Mouse (Mus musculus) ES-CJ7 (cell line): Measurements from ENCODE around the gene Gcdh.

Experiments
- DNase-seq: peaks from one replicate; pipeline ENCODE4 v3.0.0; 2011; ENCODE audit warnings: low read depth, low spot score

The Gcdh gene

DNA sequence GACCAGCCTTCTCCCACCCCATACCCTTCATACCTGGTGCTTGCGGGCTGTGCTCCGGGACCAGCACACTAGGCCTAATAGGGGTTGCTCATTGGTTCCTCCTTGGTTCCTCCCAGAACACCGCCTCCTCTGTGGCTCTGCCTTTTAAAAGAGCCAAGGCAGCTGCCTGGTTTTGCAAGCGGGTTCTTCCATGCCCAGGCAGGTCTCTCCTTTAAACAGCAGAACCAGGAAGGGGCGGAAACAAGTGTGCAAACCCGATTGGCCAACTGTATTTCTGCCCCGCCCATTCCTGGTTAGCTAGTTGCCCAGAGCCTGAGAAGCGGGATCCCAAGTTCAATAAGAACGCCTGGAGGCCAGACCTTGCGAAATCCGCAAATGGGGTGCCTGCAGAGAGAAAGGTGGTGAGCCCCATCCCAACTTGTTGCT is at the start of gene Gcdh:
Gene Gcdh, minus strand, starts transcription at position 213 of the 426 bp plus-strand sequence.
- peak; percentile 98 for DNase-seq

DNA sequence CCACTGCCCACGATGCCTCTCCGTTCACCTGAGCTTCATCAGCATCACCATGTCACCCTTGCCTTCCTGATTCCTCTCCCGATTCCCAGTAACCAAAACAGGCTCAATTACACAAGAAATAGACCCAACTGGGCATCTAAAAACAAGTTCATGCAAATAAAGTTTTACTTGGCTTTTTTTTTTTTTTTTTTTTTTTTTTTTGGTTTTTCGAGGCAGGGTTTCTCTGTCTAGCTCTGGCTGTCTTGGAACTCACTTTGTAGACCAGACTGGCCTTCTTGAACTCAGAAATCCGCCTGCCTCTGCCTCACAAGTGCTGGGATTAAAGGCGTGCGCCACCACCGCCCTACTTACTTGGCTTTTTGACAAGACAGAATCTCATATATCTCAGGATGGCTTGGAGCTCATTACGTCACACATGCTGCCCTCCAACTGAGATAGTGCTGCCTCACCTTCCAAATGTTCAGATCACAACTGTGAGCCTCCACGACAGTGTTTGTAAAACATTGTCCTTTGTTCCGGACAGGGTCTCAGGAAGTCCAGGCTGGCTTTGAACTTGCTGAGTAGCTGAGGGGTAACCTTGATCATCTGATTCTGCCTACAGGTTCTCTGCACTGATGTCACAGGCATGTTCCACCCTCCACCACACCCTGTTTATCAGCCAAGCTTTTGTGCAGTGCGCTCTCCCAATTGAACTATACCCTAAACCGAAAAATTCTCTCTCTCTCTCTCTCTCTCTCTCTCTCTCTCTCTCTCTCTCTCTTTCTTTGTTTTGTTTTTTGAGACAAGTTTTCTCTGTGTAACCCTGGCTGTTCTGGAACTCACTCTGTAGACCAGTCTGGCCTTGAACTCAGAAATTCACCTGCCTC is 44.1 kb upstream of the Gcdh start:
- DNase-seq: no peak

DNA sequence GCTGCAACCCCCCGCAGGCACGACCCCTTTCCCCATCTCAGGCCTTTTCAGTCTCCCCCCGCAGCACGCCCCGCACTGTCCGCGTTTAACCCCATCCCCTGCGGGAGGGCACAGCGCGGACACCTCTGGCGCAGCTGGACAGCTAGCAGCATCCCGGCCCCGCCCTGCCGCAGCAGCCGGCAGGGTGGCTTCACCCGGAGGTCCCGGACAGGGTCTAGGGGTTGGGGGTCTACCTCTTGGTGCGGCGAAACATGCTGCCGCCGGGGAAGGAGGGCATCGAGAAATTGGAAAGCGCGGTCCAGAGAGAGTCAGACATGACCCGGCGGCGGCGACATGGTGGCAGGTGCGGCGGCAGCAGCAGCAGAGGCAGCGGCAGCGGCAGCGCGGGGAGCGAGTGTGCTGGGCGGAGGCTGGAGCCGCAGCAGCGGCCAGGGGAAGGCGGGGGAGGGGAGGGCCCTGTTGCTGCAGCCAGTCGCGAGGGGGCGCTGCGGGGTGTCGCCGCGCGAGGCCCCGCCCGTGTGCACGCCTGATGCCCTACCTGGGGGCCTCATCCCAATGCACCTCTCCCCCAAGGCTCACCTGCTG is 43.3 kb upstream of the Gcdh start, which contains the start of gene Mast1:
Gene Mast1, minus strand, starts transcription at position 398 of the 585 bp plus-strand sequence.
- DNase-seq: peak; percentile 77

DNA sequence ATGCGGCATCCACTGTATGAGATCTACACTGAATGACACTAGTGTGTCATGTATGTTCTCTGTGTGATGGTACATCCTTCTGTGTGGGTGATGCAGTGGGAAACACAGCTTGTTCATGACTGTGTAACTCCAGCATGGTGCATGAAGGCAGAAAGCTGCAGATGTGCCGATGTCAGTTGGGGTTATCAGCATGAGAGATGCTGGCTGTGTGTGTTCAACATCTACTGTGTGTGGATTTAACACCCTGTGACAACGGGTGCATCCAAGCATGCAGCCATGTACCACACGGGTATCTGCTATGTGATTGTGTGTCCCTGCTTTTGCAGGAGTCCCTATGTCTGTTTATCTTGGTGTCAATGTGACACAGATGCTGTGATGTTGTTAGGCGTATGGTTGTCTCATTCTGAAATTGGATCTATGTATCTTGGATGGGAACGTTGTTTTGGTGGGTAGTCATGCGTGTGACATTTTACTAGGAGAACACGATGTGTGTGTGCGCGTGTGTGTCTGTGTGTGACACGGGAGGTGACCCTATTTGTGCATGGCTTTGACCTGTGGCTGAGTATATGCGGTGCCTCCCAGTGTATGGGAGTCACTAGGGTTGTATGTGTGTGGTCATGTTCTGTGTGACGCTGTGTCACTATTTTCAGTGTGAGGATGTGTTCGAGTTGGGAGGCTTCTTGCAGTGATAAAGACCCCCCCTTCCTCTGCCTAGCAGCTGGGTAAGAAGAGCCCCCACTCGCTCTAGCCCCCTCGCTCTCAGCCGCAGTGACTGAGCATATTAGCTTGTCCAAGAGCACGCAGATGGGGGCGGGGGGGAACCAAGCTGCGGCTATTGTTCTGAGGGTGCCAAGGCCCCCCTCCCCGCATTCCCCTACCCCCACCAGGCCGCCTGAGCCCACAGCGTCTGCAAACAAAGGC is 42.6 kb upstream of the Gcdh start:
- no peak for DNase-seq

DNA sequence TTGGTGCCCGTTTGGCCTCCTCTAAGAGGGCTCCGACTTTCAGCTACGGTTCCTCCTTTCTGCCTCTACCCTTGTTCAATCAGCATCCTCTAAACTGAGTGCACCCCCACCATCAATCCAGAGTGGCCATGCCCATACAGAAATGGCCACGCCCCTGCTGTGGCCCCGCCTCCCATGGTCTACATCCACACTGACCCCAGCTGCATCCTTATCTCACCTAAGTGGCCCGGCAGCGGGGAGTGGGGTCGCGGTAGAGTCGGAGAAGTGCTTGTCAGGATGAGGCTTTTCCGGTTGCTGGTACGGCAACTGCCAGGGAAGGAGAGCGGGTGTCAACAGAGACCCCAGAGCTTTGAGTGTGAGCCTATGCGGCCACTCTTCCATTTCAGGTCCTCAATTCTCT is 41.8 kb upstream of the Gcdh start:
- no peak for DNase-seq

DNA sequence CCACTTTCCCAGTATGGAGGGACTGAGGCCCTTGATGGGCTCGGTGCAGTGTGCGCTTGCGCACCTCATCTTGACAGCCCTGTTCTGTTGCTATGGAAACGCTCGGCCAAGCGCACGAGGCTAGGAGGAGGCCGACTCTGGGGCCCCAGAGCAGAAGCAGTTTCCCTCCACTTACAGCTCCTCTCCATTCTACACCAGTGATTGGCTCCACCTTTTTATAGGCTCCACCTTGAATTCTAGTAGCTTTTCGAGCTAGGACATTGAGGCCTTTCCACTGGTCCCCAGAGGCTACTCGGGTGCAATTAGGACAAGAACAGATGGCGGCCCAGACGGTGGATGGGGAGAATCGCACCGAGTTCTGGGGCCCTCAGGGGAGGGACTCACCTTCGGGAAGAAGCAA is 41.1 kb upstream of the Gcdh start:
- peak; percentile 92 for DNase-seq

DNA sequence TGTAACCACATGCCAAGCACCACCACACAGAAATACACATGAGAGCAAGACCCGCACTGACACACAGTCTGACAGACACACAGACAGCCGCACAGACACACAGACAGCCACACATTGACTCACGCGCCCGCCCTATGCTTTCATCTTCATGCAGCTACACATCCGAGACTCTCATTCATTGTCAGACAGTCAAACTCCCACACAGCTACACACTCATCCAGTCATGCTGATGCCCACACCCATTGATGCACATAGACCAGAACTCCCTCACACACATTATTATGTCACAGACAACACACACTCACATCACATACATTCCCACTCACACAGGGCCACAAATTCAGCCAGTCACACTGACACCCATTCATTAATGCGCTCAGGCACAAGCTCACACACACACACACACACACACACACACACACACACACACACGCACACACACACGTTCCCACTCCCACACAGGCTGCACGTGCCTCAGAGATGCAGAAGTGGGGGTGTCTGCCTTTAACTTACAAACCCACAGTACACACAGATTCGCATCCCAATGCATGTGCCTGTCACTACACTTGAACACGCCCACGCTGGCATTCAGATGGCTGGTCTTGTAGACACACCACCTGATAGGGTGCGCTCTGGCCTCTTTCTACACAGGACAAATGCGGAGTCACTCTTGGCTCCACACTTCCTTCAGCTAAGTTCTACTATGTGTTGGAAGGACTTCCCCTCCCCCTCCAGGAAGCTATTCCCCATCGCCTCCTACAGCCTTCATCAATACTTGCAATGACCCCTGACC is 40.2 kb upstream of the Gcdh start:
- no peak for DNase-seq

DNA sequence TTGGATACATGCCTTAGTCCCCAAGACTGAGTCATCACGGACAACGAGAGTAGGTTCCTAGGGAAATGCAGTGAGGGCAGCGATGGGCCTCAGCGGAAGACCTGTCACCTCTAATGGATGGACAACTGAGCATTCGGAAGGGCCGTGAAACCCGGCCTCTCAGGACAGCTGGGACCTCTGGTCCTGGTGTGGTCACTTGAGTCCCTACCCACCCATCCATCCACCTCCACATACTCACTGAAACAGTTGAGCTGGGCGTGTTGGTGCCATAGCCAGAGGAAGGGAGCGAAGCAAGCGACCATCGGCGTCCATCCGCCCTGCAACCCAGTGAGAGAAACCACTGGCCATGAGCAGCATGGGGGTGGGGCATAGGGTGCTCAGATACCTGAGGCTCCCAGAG is 36.9 kb upstream of the Gcdh start:
- DNase-seq: no peak

DNA sequence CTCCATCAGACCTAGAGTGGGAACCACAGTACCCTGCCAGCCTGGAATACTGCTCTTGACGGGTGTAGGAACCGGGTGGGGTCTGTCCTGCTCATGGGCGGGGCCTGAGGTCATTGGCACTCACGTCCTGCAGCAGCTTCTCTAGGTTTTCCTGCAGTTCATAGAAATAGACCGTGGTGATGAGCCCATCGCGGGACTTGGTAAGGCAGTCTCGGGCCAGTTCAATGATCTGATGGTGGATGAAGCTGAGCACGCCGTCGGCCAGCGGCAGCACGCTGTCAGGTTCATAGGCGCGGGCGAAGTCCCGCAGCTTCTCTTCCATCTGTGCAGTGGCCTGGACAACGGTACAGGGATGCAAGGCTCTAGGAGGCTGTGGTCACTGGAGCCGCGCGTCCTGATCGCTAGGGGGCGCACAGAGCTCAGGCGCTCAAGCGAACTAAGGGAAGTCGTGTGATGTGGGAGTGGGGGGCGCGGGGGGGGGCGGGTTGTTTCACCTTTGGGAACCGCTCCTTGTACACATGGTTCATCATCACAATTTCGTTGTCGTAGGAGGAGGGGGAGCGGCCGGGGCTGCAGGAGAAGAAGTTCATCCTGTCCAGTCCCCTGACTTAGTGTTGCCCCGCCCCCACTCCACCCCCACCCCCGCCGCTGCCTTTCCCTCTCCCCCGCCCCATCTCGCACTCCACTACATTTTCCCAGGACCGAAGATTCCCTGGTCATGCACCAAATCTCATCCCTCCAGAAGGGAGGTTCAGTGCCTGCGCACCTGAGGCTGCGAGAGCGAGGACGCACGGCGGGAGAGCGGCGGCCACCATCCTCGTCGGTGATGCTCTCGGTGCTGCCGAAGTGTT is 35.0 kb upstream of the Gcdh start:
- peak; percentile 79 for DNase-seq

DNA sequence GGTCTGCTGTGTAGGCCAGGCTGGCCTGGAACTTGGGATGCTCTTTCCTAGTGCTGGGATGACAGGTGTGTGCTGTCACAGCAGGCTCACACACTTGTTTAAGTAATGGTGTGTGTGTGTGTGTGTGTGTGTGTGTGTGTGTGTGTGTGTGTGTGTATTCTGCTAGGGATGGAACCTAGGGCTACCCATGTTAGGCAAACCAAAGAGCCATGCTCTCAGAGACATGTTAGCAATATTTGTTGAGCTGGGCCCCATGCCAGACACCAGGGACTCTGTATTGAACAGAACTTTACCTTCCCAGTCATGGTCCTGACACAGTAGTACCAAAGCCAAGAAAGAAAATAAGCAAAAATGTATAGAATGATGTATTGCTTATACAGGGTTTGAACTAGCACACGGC is 33.8 kb upstream of the Gcdh start:
- DNase-seq: no peak

DNA sequence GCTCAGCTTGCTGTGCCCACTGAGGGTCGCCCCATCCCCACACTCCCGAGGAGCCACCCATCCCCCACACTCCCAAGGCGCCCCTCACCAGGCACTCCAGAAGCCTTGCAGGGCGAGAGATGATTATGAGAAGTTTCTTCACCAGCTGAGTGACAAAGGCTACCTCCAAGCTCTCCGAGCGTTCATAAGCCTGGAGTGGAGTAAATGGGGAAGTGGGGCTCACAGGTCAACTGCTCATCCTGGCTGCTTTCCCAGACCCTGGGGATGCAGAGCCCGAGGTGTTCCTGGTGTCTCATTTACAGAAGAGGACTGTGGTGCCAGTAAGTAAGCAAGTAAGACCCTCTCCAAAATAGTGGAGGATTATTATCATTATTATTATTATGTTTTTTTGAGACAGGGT is 31.8 kb upstream of the Gcdh start:
- no peak for DNase-seq

DNA sequence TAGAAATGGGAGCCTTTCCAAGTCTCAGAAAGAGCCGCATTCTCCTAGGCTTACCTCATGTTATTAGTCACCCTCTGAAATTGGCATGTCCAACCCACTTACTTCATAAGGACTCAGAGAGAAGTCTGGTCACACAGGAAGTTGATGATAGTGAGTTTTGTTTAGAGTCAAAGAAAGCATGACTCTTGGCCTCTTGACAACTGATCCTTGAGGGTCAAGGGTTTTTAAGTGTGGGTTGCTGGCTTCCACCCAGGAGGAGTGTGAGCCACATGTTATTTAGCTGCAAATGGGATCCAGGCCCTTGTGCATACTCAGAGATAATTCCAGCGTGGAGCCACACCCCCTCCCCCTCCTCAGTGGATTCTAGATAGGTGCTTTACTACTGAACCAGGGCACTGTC is 27.9 kb upstream of the Gcdh start:
- no peak for DNase-seq

DNA sequence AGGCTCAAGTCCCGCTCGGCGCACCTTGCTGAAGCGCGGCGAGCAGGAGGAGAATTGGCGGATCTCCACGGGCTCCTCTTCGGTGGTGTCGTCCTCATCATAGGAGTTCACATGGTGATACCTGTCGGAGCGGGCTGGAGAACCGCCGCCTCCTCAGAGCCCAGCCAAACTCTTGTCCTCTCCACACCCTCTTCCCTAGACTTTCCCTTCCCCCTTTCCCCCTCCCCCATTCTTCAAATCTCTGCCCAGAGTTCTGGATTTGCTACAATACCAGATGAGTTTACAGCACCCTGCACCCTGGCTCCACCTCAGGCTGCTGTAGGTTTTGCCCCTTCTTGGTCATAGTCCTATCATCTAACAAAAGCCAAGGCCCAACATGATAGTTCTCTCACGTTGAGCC is 24.9 kb upstream of the Gcdh start:
- DNase-seq: peak; percentile 82

DNA sequence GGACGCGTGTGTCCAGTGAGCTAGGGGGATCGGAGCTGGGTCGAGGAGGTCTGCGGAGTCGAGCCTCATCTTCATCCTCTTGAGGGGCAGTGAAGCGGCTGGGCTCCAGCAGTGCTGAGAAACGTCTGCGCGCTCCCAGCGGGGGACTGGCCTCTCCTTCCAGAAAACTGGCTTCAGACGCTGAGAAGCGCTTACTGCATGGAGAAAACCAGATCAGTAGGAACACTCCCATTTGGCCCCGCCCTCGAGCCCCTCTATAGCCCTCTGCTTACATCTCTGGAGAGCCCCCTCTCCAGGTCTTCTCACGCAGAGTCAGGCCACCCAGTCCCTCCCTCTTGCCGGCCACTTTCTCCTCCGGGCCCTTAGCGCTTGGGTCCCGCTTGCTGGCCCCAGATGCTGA is 24.1 kb upstream of the Gcdh start:
- peak; percentile 73 for DNase-seq

DNA sequence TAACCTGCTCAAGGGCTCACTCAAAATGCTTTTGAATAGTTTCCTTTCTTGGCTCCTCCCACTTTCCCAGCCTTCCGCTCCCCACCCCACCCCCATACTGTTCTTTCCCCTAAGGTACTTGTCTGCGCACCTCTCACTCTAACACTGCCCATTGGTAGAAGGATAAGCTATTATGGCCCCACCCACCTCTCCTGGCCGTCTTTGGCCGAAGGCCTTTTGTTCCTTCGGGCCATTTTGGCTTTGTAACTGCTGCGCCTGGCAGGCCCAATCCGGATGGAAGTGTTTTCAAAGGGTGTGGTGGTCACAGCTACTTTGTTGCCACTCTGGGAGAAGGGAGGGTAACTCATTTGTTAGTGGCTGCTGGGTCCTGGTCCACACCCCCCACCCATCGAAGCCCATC is 21.5 kb upstream of the Gcdh start:
- peak; percentile 98 for DNase-seq

DNA sequence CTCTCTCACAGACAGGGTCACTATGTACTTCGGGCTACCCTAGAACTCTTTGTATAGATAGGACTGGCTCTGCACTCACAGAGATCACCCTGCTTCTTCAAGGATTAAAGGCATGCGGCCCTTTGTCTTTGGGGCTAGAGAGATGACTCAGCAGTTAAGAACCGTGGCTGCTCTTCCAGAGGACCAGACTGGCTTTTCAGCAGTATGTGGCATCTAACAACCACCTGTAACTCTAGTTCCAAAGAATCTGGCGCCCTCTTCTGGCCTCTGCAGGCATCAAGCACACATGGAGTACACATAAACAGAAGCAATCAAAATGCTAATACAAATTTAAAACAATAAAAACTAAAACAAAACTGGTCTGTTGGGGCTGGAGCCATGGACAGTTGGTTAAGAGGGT is 20.2 kb upstream of the Gcdh start:
- DNase-seq: peak; percentile 97

DNA sequence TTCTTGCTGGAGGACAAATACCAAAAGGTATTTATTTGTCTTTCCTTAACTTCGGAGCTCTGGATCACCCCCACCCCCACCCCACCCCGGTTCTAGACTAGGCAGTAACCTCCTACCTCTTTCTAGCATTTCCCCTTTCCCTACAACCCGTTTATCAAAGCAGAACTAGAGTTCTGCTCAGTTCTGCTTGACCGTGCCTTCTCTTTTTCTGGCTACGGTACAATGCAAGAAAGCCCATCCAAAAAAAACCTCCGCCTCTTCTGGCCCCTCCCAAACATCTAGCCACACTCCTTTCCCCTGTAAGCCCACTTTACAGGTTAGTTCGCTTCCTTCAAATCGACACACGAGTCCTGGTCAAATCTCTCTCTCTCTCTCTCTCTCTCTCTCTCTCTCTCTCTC is 19.8 kb upstream of the Gcdh start:
- no peak for DNase-seq

DNA sequence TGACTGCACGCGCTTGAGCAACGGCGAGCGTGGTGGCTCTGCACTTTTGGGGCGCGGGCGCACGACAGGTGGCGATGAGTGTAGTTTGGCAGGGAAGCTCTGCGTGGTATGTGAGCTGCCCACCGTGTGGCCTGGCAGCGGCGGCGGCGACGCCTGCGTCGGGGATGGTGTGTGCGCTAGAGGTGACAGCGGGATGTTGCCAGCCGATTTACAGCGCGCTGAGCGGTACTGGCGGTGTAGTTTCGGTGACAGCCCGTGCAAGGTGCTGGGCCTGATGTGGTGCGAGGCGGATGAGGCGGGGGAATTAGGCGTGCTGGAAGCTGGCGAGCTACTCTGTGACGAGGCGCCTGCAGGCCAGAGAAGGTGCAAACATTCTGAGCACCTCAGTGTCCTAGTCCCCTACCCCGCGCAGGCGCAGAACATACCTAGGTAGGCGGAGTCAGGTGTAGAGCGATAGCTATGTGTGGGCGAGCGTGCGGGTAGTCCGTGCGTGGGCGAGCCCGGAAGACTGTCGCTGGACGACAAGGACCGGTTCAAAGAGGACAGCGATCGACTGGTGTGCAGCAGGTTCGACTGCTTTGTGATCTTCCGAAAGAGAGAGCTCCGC is 19.3 kb upstream of the Gcdh start:
- DNase-seq: peak; percentile 98

DNA sequence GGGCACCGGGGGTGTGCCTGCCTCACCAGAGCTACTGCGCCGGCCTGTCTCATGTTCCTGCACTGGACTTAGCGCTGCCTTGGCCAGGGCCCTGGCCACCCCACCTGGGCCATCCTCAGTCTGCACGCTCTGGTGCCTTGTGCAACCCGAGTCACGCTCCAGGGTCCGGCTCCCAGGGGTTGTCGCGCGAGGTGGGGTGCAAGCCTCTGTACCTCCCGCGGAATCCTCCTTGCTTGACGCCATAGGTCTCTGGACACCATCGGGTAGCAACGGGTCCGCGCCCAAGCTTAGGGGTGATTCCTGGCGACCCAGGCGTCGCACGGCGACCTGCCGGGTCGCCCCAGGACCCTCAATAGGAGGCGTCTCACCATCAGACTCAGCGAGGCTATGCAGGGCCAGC is 18.7 kb upstream of the Gcdh start:
- no peak for DNase-seq

DNA sequence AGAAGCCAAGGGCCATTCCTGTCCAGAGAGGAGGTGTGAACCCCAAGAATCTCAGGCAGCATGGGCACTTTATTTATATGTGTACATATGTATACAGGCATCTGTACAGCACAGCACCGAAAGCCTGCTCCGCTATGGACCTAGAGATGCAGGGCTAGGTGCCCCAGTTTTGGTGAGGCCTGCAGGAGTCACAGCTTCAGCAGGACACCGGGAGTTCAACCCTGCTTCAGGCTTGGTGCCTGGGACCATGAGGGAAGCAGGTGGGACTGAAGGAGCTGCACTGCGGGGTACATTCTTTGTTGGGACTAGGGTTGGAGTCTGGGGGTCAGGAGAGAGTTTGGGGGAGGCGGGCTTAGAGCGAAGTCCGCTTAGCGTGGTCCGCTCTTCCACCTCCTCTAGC is 18.1 kb upstream of the Gcdh start:
- no peak for DNase-seq
